Mouse (Mus musculus): ENCODE measurements around the gene Grik3.

DNA sequence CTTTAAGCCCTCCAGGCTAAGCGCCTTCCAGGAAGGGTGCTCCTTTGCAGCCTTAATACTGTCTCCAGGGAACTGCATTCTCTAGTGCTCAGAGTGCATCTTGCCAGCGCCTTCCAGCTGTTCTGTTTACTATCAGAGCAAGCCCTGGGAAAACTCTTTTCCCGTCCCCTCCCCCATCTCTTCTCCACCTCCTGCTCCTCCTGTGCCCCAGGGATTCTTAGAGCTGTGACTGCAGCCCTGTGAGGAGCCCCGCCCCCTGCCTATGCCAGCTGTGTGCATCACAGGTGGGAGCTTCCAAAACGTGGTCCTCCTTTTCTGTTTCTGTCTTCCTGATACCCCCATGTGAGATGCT, 81.8 kb downstream of the Grik3 start:
- no peak for TF ChIP-seq HCFC1 (IDR thresholded peaks at IDR 0.05; ENCODE audit: borderline replicate concordance, insufficient read depth, low read length)
- TF ChIP-seq ZNF384 (IDR thresholded peaks at IDR 0.05; ENCODE audit: low read depth, low read length) = no peak
